Mouse (Mus musculus) neural tube, embryonic 11.5 days (tissue): Measurements from ENCODE around the gene Mmp2. TPM values are rescaled to one million over a fixed set of nuclear protein-coding genes. Genes with fewer than 3 reads are reported as not detected.

Experiments
- ATAC-seq: fragments of 200-750 bp; cut with Nextera tagmentation; 2 replicates; pipeline ENCODE4 v1.8.0; 2017; ENCODE audit warnings: moderate number of reproducible peaks, mild to moderate bottlenecking, moderate TSS enrichment, moderate library complexity; ENCODE audit not compliant: insufficient read depth, low FRiP score, low TSS enrichment
- DNase-seq: peaks from one replicate; pipeline ENCODE4 v3.0.0-alpha.2; 2015; ENCODE audit warnings: low spot score
- H3K27ac ChIP-seq: fragments of 300-500 bp; sonication (generic); 2 replicates; pipeline ENCODE4 v1.5.1; 2014; ENCODE audit warnings: low read depth, mild to moderate bottlenecking, low read length
- H3K27me3 ChIP-seq: fragments of 300-500 bp; sonication (generic); 2 replicates; pipeline ENCODE4 v1.6.1; 2014; ENCODE audit warnings: mild to moderate bottlenecking, low read length, mixed read lengths; ENCODE audit not compliant: control insufficient read depth, insufficient read depth
- H3K36me3 ChIP-seq: fragments of 300-500 bp; sonication (generic); 2 replicates; pipeline ENCODE4 v1.6.1; 2014; ENCODE audit warnings: mild to moderate bottlenecking, low read length, moderate library complexity, mixed read lengths; ENCODE audit not compliant: control insufficient read depth, insufficient read depth
- H3K4me1 ChIP-seq: fragments of 300-500 bp; sonication (generic); 2 replicates; pipeline ENCODE4 v1.6.1; 2014; ENCODE audit warnings: low read length, mixed read lengths; ENCODE audit not compliant: control insufficient read depth, insufficient read depth
- H3K4me2 ChIP-seq: fragments of 300-500 bp; sonication (generic); 2 replicates; pipeline ENCODE4 v1.6.1; 2014; ENCODE audit warnings: low read depth, mild to moderate bottlenecking, moderate library complexity
- H3K4me3 ChIP-seq: fragments of 300-500 bp; sonication (generic); 2 replicates; pipeline ENCODE4 v1.5.1; 2014; ENCODE audit warnings: low read depth, low read length
- H3K9ac ChIP-seq: fragments of 300-500 bp; sonication (generic); 2 replicates; pipeline ENCODE4 v1.6.1; 2014; ENCODE audit warnings: mild to moderate bottlenecking, low read length
- H3K9me3 ChIP-seq: fragments of 300-500 bp; sonication (generic); 2 replicates; pipeline ENCODE4 v1.6.1; 2016; ENCODE audit warnings: low read length; ENCODE audit not compliant: control insufficient read depth
- WGBS: fragments of 180-500 bp; shearing (Covaris S2); extraction: QIAGEN DNeasy Blood & Tissue Kit; methylation state at CpG from one replicate; pipeline ENCODE4 v1.1.7; 2014; 5-methylcytosine and 5-hydroxymethylcytosine counted together
- polyA plus RNA-seq: library from polyadenylated mRNA; unstranded; fragments of >200 nt; fragmentation: Nextera tagmentation; extraction: Ambion mirVana; gene quantifications from 2 replicates; pipeline ENCODE4 v1.2.1, GENCODE M21; 2014

The Mmp2 gene
- polyA plus RNA-seq, 1 experiment from 2014 or later, result 79.8 TPM

- Histone ChIP-seq H3K4me2 (no peak overlapping the region), H3K9me3 (no peaks in the 10 kb centered on the region), H3K4me3 (no peak overlapping the region), H3K27me3 (no peaks in the 10 kb centered on the region), H3K9ac (no peak overlapping the region), H3K36me3 (0 out of 2 replicates have a peak, but pooled peaks cover 2% of the 10 kb centered on the region), H3K27ac (no peak overlapping the region), H3K4me1 (no peaks in the 10 kb centered on the region)
- WGBS, result 76% methylated on average over 5 of the region's 5 CpGs
- ATAC-seq (no peak), DNase-seq (no peak)
These were observed 7.1 kb downstream of the Mmp2 start for GRCm38 (mm10) chr8:92834065-92834731.

GRCm38 (mm10) chr8:92834786-92835500 lies 7.9 kb downstream of the Mmp2 start:
- H3K27me3 ChIP-seq, result no peaks in the 10 kb centered on the region
- H3K4me1 ChIP-seq, result no peaks in the 10 kb centered on the region
- no peak overlapping the region for H3K4me2 ChIP-seq
- H3K9me3 ChIP-seq, result no peaks in the 10 kb centered on the region
- H3K27ac ChIP-seq, result no peak overlapping the region
- 0 out of 2 replicates have a peak, but pooled peaks cover 2% of the 10 kb centered on the region for H3K36me3 ChIP-seq
- DNase-seq (no peak), ATAC-seq (no peak)
- H3K9ac ChIP-seq, result no peak overlapping the region
- WGBS, result 88% methylated on average over 11 of the region's 11 CpGs
- no peak overlapping the region for H3K4me3 ChIP-seq

DNA sequence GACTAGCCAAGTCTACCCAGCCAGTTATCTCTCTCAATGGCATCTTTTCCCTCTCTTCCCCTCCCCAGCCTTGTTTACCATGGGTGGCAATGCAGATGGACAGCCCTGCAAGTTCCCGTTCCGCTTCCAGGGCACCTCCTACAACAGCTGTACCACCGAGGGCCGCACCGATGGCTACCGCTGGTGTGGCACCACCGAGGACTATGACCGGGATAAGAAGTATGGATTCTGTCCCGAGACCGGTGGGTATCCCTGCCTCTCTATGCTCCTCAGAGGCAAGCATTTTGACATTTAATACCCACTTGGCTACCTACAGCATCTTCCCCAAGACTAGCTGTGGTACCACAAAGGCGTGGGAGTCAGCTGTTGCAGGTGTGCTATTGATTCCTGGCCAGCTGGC lies 8.8 kb downstream of the Mmp2 start:
- no peak overlapping the region for H3K4me3 ChIP-seq
- ATAC-seq (no peak), DNase-seq (no peak)
- H3K36me3 ChIP-seq, result 0 out of 2 replicates have a peak, but pooled peaks cover 2% of the 10 kb centered on the region
- WGBS, result 98% methylated on average over 11 of the region's 11 CpGs
- no peak overlapping the region for H3K9ac ChIP-seq
- no peaks in the 10 kb centered on the region for H3K4me1 ChIP-seq
- H3K27ac ChIP-seq, result no peak overlapping the region
- H3K27me3 ChIP-seq, result no peaks in the 10 kb centered on the region
- H3K4me2 ChIP-seq, result no peak overlapping the region
- no peaks in the 10 kb centered on the region for H3K9me3 ChIP-seq

DNA sequence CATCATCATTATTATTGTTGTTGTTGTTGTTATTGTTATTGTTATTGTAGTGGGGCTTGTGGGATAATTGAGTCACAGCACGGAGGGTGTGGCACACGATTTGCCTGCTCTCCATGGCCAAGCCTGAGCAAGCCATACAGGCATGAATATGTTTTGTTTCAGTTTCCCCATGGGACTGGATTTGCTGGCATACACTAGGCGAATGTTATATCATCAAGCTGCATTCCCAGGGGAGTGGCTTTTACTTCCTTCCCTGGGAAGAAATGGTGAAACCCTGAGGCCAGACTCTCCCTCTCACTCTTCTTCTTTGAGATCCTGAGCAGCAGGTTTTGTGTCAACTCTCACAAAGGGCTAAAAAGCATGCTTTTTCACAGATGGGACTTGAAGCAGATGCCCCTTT lies 11.5 kb downstream of the Mmp2 start:
- Histone ChIP-seq H3K9ac (no peak overlapping the region), H3K36me3 (0 out of 2 replicates have a peak, but pooled peaks cover 2% of the 10 kb centered on the region), H3K4me2 (no peak overlapping the region), H3K4me3 (no peak overlapping the region), H3K27me3 (no peaks in the 10 kb centered on the region), H3K4me1 (no peaks in the 10 kb centered on the region), H3K9me3 (no peaks in the 10 kb centered on the region), H3K27ac (no peak overlapping the region)
- DNase-seq, result no peak
- no peak for ATAC-seq
- 78% methylated on average over 3 of the region's 3 CpGs for WGBS

DNA sequence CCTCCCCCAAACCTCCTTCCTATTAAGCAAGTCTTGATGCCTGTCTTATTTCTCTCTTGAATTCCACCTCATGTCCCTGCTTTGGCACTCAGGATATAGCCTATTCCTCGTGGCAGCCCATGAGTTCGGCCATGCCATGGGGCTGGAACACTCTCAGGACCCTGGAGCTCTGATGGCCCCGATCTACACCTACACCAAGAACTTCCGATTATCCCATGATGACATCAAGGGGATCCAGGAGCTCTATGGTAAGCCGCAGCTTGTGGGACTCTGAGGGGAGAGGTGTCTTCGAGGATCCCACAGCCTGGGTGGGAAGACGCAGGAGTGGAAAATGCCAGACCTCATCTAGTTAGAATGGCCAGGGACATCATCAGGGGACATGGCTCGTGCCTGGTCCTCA lies 12.1 kb downstream of the Mmp2 start:
- Histone ChIP-seq H3K27ac (no peak overlapping the region), H3K27me3 (no peaks in the 10 kb centered on the region), H3K4me2 (no peak overlapping the region), H3K36me3 (0 out of 2 replicates have a peak, but pooled peaks cover 2% of the 10 kb centered on the region), H3K4me3 (no peak overlapping the region), H3K9me3 (no peaks in the 10 kb centered on the region; the same call in 1 of the 2 replicates), H3K9ac (no peak overlapping the region), H3K4me1 (no peaks in the 10 kb centered on the region)
- DNase-seq (no peak), ATAC-seq (no peak)
- 95% methylated on average over 8 of the region's 8 CpGs for WGBS

DNA sequence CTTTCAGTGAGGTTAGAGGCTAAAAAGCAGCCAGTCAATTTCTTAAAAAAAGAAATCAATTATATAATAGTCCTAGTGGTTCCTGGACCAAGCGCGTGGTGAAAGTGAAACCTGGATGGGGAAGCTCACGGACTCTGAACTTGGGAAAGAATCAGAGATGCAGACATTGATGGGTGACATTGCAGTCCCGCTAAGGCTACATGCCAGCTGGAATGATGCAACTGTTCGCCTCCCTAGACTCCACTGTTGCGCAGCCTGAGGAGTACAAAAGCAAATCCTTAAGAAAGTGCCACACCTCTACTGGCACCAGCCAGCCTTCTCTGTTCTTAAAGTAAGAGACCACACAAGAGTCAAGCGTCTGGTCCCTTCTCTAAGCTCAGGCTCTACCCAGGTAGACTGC lies 12.8 kb downstream of the Mmp2 start:
- H3K9ac ChIP-seq, result no peak overlapping the region
- no peak overlapping the region for H3K27ac ChIP-seq
- H3K9me3 ChIP-seq, result no peaks in the 10 kb centered on the region; the same call in 1 of the 2 replicates
- ATAC-seq, result no peak
- H3K27me3 ChIP-seq, result no peaks in the 10 kb centered on the region
- H3K4me1 ChIP-seq, result no peaks in the 10 kb centered on the region
- no peak overlapping the region for H3K4me3 ChIP-seq
- DNase-seq, result no peak
- WGBS, result 94% methylated on average over 7 of the region's 7 CpGs
- H3K4me2 ChIP-seq, result no peak overlapping the region
- 0 out of 2 replicates have a peak, but pooled peaks cover 2% of the 10 kb centered on the region for H3K36me3 ChIP-seq

- peak overlapping the region; percentile 20; the same call in 1 of the 2 replicates for H3K27ac ChIP-seq
- no peaks in the 10 kb centered on the region for H3K27me3 ChIP-seq
- H3K9ac ChIP-seq, result no peak overlapping the region
- H3K4me2 ChIP-seq, result 0 out of 2 replicates have a peak overlapping the region, but pooled peaks have one; percentile 15
- peaks cover 3% of the 10 kb centered on the region; the same call in 1 of the 2 replicates for H3K4me1 ChIP-seq
- H3K4me3 ChIP-seq, result no peak overlapping the region
- no peaks in the 10 kb centered on the region; the same call in 1 of the 2 replicates for H3K9me3 ChIP-seq
- ATAC-seq, result no peak
- 48% methylated on average over 3 of the region's 3 CpGs for WGBS
- H3K36me3 ChIP-seq, result no peaks in the 10 kb centered on the region
- DNase-seq, result no peak
These were observed 19.6 kb downstream of the Mmp2 start for GRCm38 (mm10) chr8:92846684-92847083.

GRCm38 (mm10) chr8:92847299-92847698 lies 20.2 kb downstream of the Mmp2 start:
- H3K9ac ChIP-seq, result no peak overlapping the region
- H3K27me3 ChIP-seq, result no peaks in the 10 kb centered on the region
- DNase-seq, result peak; percentile 32
- no peaks in the 10 kb centered on the region for H3K36me3 ChIP-seq
- peak overlapping the region; percentile 20; the same call in 1 of the 2 replicates for H3K27ac ChIP-seq
- no peak for ATAC-seq
- no peaks in the 10 kb centered on the region; the same call in 1 of the 2 replicates for H3K9me3 ChIP-seq
- WGBS, result 47% methylated on average over 9 of the region's 9 CpGs
- 0 out of 2 replicates have a peak overlapping the region, but pooled peaks have one; percentile 15 for H3K4me2 ChIP-seq
- H3K4me1 ChIP-seq, result peaks cover 3% of the 10 kb centered on the region; the same call in 1 of the 2 replicates
- no peak overlapping the region for H3K4me3 ChIP-seq
